Mouse (Mus musculus): ENCODE measurements around the gene Dock4. TPM values are rescaled to one million over a fixed set of nuclear protein-coding genes. Genes with fewer than 3 reads are reported as not detected.
A peak's percentile ranks its signal among the peaks of the same experiment; 100 is the strongest.

Dock4 gene
- polyA plus RNA-seq, 1 experiment from 2014 or later = 34.6 TPM

- no peak overlapping the region for H3K4me2 ChIP-seq
- H3K4me1 ChIP-seq = peaks cover 35% of the 10 kb centered on the region
- 64% methylated on average over 11 of the region's 11 CpGs for WGBS
- H3K9ac ChIP-seq (replicated peaks) = no peak overlapping the region
- no peaks in the 10 kb centered on the region for H3K36me3 ChIP-seq
- no peaks in the 10 kb centered on the region for H3K9me3 ChIP-seq (replicated peaks)
- no peaks in the 10 kb centered on the region for H3K27me3 ChIP-seq (replicated peaks)
- ATAC-seq (ENCODE audit: low FRiP score) = no peak
- H3K4me3 ChIP-seq (replicated peaks) = no peak overlapping the region
- H3K27ac ChIP-seq (replicated peaks) = no peak overlapping the region
Observed at GRCm38 (mm10) chr12:40794066-40794465, 348.3 kb downstream of the Dock4 start.

- Histone ChIP-seq H3K36me3 (no peaks in the 10 kb centered on the region), H3K9ac (replicated peaks) (no peak overlapping the region), H3K9me3 (replicated peaks) (no peaks in the 10 kb centered on the region), H3K4me2 (no peak overlapping the region), H3K4me3 (replicated peaks) (no peak overlapping the region), H3K27ac (replicated peaks) (no peak overlapping the region), H3K4me1 (peaks cover 32% of the 10 kb centered on the region), H3K27me3 (replicated peaks) (no peaks in the 10 kb centered on the region)
- WGBS = 66% methylated on average over 3 of the region's 3 CpGs
- no peak for ATAC-seq (ENCODE audit: low FRiP score)
Observed at GRCm38 (mm10) chr12:40794756-40795155, 349.0 kb downstream of the Dock4 start.

- Histone ChIP-seq H3K9me3 (replicated peaks) (no peaks in the 10 kb centered on the region), H3K36me3 (no peaks in the 10 kb centered on the region), H3K4me1 (peaks cover 28% of the 10 kb centered on the region), H3K4me2 (no peak overlapping the region), H3K4me3 (replicated peaks) (no peak overlapping the region), H3K27me3 (replicated peaks) (no peaks in the 10 kb centered on the region), H3K9ac (replicated peaks) (no peak overlapping the region), H3K27ac (replicated peaks) (no peak overlapping the region)
- 45% methylated on average over 2 of the region's 2 CpGs for WGBS
- ATAC-seq (ENCODE audit: low FRiP score) = no peak
Observed at GRCm38 (mm10) chr12:40795768-40796167, 350.0 kb downstream of the Dock4 start.

- Histone ChIP-seq H3K27ac (replicated peaks) (peak overlapping the region; percentile 41; the same call in 1 of the 2 replicates), H3K4me1 (peaks cover 27% of the 10 kb centered on the region), H3K4me2 (no peak overlapping the region; the same call in 1 of the 2 replicates), H3K27me3 (replicated peaks) (no peaks in the 10 kb centered on the region), H3K4me3 (replicated peaks) (no peak overlapping the region), H3K9ac (replicated peaks) (no peak overlapping the region), H3K36me3 (no peaks in the 10 kb centered on the region), H3K9me3 (replicated peaks) (no peaks in the 10 kb centered on the region)
- 52% methylated on average over 14 of the region's 14 CpGs for WGBS
- ATAC-seq (ENCODE audit: low FRiP score) = no peak
Observed at GRCm38 (mm10) chr12:40796813-40797491, 351.2 kb downstream of the Dock4 start.

- Histone ChIP-seq H3K9ac (replicated peaks) (no peak overlapping the region), H3K9me3 (replicated peaks) (no peaks in the 10 kb centered on the region), H3K4me1 (peaks cover 22% of the 10 kb centered on the region), H3K27ac (replicated peaks) (peak overlapping the region; percentile 41; the same call in 1 of the 2 replicates), H3K36me3 (no peaks in the 10 kb centered on the region), H3K4me3 (replicated peaks) (no peak overlapping the region), H3K4me2 (peak overlapping the region; percentile 22; the same call in 1 of the 2 replicates), H3K27me3 (replicated peaks) (no peaks in the 10 kb centered on the region)
- ATAC-seq (ENCODE audit: low FRiP score) = peak; percentile 29; the same call in 1 of the 2 replicates
- 33% methylated on average over 9 of the region's 9 CpGs for WGBS
Observed at GRCm38 (mm10) chr12:40797561-40798343, 352.0 kb downstream of the Dock4 start.

GRCm38 (mm10) chr12:40798344-40799017 lies 352.7 kb downstream of the Dock4 start:
- Histone ChIP-seq H3K4me1 (peaks cover 22% of the 10 kb centered on the region), H3K4me3 (replicated peaks) (no peak overlapping the region), H3K9ac (replicated peaks) (no peak overlapping the region), H3K36me3 (no peaks in the 10 kb centered on the region; the same call in 1 of the 2 replicates), H3K27me3 (replicated peaks) (no peaks in the 10 kb centered on the region), H3K27ac (replicated peaks) (no peak overlapping the region), H3K9me3 (replicated peaks) (no peaks in the 10 kb centered on the region), H3K4me2 (no peak overlapping the region)
- 69% methylated on average over 5 of the region's 5 CpGs for WGBS
- no peak for ATAC-seq (ENCODE audit: low FRiP score)

GRCm38 (mm10) chr12:40801456-40801855 lies 355.7 kb downstream of the Dock4 start:
- Histone ChIP-seq H3K27ac (replicated peaks) (no peak overlapping the region), H3K9me3 (replicated peaks) (no peaks in the 10 kb centered on the region), H3K27me3 (replicated peaks) (no peaks in the 10 kb centered on the region), H3K9ac (replicated peaks) (no peak overlapping the region), H3K4me1 (peaks cover 19% of the 10 kb centered on the region), H3K36me3 (peaks cover 2% of the 10 kb centered on the region; the same call in 1 of the 2 replicates), H3K4me3 (replicated peaks) (no peak overlapping the region), H3K4me2 (no peak overlapping the region)
- ATAC-seq (ENCODE audit: low FRiP score) = no peak
- 91% methylated on average over 3 of the region's 3 CpGs for WGBS

GRCm38 (mm10) chr12:40805257-40805656 lies 359.5 kb downstream of the Dock4 start:
- ATAC-seq (ENCODE audit: low FRiP score) = no peak
- Histone ChIP-seq H3K27me3 (replicated peaks) (no peaks in the 10 kb centered on the region), H3K9me3 (replicated peaks) (no peaks in the 10 kb centered on the region), H3K4me3 (replicated peaks) (no peak overlapping the region), H3K4me2 (no peak overlapping the region), H3K36me3 (peaks cover 9% of the 10 kb centered on the region), H3K4me1 (no peaks in the 10 kb centered on the region), H3K27ac (replicated peaks) (no peak overlapping the region), H3K9ac (replicated peaks) (no peak overlapping the region)
- WGBS = 79% methylated on average over 2 of the region's 2 CpGs

- no peak for ATAC-seq (ENCODE audit: low FRiP score)
- peaks cover 11% of the 10 kb centered on the region for H3K36me3 ChIP-seq
- no peak overlapping the region for H3K27ac ChIP-seq (replicated peaks)
- no peak overlapping the region for H3K4me2 ChIP-seq
- H3K9ac ChIP-seq (replicated peaks) = no peak overlapping the region
- no peak overlapping the region for H3K4me3 ChIP-seq (replicated peaks)
- no peaks in the 10 kb centered on the region for H3K4me1 ChIP-seq
- H3K9me3 ChIP-seq (replicated peaks) = no peaks in the 10 kb centered on the region
- no peaks in the 10 kb centered on the region for H3K27me3 ChIP-seq (replicated peaks)
- WGBS = 94% methylated on average over 1 of the region's 1 CpGs
Observed at GRCm38 (mm10) chr12:40807916-40808315, 362.2 kb downstream of the Dock4 start.

DNA sequence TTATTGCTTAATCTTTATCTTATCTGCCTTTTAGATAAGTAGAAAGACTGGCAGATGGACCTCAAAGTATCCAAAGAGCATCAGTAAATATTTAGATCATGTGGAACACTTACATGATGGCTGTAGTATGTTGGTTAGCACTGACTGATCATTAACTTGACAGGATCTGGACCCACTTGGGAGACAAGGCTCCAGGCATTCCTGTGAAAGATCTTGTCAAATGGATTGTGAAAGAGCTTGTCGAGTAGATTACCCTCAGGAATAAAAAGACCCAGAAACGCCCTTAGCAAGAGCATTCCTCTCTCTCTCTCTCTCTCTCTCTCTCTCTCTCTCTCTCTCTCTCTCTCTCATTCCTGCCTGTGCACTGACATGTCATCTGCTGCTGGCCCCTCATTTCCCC lies 367.7 kb downstream of the Dock4 start:
- no peak overlapping the region for H3K4me3 ChIP-seq (replicated peaks)
- H3K4me1 ChIP-seq = no peaks in the 10 kb centered on the region
- H3K27ac ChIP-seq (replicated peaks) = no peak overlapping the region
- ATAC-seq (ENCODE audit: low FRiP score) = no peak
- H3K36me3 ChIP-seq = peaks cover 11% of the 10 kb centered on the region
- WGBS = 62% methylated on average over 2 of the region's 2 CpGs
- no peaks in the 10 kb centered on the region for H3K27me3 ChIP-seq (replicated peaks)
- H3K4me2 ChIP-seq = no peak overlapping the region
- H3K9me3 ChIP-seq (replicated peaks) = no peaks in the 10 kb centered on the region
- no peak overlapping the region for H3K9ac ChIP-seq (replicated peaks)

- Histone ChIP-seq H3K9me3 (replicated peaks) (no peaks in the 10 kb centered on the region), H3K4me3 (replicated peaks) (no peak overlapping the region), H3K36me3 (peaks cover 11% of the 10 kb centered on the region), H3K27ac (replicated peaks) (no peak overlapping the region), H3K9ac (replicated peaks) (no peak overlapping the region), H3K4me2 (no peak overlapping the region), H3K27me3 (replicated peaks) (no peaks in the 10 kb centered on the region), H3K4me1 (no peaks in the 10 kb centered on the region)
- ATAC-seq (ENCODE audit: low FRiP score) = no peak
Observed at GRCm38 (mm10) chr12:40814659-40815363, 369.1 kb downstream of the Dock4 start.
